Mouse (Mus musculus) retina, postnatal 1 day (tissue): ENCODE measurements around the gene Depdc1b.

Experiments used
- DNase-seq: peaks from one replicate; pipeline ENCODE4 v3.0.0-alpha.2; 2012

The Depdc1b gene

DNA sequence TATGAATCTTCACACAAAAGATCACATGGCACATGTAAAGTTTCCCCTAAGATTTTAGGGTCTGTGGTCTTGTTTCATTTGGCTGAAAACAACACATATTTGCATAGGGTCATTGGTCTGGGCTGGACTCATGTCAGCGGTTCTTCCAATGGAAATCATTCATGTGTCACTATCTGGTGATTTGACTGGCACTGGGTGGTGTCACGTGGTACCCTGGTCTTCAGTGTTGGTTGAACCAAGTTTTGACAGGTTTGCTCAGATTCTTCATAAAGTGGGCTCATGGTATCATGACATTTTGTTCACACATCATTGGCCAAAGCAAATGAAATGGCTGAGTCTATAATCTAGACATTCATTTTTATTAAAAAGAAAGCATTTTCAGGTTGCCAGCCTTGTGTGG, 1.3 kb downstream of the Depdc1b start:
- DNase-seq: no peak

DNA sequence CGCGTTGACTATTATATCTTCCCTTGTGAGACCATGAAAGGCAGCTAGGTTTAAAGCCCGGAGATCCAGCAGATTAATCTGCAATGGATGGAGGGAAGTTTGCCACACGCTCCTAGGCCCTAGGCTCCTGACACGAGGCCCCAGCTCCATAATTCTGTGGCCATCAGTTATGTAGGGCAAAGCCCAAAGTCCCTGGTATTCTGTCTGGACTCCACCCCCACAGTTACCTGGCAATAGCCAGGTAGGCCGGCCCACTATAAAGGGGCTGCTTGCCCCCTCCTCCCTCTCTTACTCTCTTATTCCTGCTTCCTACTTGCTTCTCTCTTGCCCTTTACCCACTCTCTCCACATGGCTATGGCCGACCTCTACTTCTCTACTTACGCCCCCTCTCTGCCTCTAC, 2.9 kb downstream of the Depdc1b start:
- no peak for DNase-seq

DNA sequence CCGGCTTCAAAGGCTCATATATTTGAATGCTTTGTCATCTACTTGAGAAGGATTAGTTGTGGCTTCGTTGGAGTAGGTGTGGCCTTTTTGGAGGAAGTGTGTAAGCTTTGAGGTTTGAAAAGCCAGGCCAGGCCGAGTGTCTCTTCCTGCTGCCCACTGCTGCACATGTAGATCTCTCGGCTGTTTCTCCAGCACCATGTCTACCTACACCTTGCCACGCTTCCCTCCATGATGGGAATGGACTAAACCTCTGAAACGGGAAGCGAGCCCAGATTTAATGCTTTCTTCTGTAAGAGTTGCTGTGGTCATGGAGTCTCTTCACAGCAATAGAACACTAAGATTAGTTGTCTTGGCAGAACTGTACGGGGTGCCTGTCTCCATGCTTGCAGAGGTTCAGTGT, 4.1 kb downstream of the Depdc1b start:
- no peak for DNase-seq

DNA sequence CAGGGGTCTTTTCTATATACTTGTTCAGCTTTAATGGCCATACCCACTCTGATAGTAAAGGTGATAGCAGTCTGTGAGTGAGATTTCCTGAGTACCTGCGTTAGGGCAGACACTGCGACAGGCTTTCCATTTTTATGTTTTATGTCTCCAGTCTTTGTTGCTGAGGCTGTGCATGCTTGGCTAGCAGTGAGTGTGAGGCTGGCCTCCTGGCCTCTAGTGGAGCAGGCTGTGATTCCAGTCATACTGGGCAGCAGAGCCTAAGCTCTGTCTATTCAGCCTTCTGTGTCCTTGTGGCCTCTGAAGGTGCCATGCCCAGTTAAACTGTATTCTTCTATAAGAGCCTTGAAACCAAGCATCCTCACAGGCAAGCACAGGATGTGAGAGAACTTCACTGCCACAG, 6.3 kb downstream of the Depdc1b start:
- DNase-seq: no peak

DNA sequence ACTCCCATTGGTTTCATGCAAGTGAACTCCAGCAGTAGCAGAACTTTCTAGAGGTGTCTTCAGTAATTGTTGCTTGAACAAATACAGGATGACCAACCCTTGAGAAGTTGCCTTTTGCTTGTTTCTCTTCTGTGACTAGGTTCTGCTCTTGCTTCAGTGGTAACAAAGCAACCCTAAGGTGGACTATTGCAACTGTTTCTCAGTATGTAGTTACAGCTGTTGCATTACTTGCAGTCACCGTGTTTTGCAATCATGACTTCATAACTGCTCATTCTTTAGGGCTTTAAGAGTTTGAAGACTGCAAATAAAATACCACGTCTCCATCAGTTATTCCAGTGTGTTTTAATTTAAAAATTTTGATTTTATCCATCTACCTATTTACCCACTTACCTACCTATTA, 7.2 kb downstream of the Depdc1b start:
- no peak for DNase-seq

DNA sequence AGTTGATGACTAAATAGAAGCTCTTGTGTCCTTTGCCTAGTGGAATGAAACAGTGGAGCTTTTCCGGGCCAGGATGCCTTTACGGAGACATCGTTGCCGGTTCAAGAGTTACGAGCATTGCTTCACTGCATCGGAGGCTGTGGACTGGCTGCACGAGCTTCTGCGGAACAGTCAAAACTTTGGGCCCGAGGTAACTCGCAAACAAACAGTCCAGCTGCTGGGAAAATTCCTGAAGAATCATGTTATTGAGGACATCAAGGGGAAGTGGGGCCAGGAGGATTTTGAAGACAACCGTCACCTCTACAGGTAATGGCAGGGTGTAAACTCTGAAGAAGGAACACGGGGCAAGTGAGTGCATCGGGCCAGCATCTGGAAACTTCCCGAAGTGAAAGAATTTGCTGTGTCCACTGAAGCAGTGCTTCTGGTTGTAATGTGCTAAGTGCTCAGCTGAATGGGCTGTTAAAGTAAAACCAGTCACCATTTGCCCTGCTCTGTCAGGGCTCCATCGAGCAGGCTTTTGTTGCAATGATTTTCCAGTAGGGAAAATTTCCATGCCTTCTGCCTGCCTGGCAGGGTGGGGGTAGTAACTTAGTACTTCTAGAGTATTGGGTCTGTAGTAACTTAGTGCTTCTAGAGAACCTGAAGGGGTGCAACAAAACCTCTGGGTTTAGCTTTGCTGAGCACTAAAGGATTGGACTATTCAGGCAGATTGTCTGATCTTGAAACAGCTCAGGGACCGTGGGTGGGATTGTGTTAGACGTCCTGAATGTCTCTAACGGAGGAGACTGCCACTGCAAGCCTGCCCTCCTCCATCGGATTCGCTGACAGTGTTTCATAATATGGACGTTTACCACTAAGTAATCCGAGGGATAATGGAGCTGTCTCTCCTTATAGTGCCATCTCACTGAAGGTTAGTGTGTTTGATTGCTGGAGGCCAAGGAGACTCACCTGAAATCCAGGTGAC, 8.0 kb downstream of the Depdc1b start:
- no peak for DNase-seq

DNA sequence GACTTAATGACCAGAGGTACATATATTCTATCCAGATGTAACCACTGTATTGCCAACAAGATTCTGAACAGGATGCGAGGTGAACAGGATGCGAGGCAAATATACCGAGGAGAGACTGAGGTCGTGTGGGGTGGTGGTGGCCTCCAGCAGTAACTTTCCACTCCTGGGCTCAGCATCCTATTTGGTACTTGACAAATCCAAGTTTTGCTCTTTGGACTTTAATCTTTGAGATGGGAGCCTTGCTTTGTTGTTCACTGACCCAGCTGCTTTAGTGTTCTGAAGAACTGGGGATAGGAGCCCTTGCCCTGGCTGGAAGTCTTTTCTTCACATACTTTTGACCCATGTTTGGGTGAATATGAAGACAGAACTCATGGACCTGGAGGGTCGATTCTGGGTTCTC, 9.7 kb downstream of the Depdc1b start:
- no peak for DNase-seq

DNA sequence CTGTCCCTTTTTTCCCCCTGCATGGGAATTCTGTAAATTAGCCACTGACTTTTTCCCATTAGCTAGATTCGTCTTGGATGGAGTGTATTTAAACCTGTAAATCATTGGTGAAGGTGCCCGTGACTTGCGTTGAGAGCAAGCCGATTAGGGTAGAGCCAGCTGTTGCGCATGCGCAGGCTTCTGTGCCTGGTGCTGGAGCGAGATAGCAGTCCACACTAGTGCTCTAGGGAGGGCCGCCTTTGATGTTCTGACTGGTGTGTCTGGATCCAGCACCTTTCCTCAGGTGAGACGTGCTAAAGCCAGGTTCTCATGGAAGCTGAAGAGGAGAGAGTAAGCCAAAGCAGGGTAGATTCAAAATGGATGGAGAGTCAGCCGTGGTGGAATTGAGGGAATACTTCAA, 10.2 kb downstream of the Depdc1b start:
- DNase-seq: no peak

DNA sequence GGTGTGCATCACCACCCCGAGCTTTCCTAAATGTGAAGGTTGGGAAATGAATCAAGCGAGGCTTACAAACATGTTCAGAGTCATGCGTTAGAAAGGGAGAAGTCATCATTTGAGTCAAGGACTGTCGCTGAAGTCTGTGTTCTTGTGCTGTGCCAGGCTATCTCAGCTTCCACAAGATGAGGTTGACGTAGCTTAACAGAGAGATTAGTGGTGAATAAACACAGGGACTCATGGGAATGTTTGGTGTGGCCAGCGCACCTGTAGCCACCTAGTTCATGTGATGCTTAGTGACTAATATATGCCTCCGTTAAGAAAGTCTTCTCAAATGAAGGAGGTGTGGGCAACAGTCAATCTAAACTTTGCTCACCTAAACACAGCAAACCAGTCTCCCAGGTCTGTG, 10.9 kb downstream of the Depdc1b start:
- DNase-seq: no peak

DNA sequence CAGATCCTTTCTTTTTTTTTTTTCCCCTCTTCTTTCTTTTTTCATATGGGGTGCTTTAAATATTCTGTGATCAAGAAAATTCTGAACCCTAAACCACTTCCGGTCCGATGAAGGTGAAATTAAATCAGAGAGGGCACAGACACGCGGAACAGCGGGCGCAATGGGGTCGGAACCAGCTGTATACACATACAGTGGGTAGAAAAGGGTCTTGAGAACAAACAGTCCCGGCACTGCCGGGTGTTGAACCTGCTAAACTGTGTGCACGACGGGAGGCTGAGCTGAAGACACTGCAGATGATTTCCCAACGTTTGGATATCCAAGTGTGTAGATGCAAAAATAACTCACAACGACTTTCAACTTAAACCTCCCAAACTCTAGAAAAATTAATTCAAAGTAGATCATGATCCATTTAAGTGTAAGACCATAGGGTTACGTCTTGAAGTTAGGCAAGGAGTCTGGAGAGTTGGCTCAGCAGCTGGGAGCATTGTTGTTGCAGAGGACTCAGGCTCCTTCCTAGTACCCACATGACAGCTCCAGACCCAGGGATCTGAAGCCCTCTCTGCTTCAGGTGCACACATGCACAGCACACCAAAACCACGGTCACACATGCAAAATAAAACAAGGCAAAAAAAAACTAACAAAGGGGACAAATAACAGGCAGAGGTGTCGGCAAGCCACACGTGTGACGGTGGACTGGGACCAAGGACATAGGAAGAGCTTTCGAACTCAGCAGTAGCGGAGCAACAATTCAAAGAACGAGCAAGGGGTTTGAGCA, 12.5 kb downstream of the Depdc1b start:
- DNase-seq: no peak

DNA sequence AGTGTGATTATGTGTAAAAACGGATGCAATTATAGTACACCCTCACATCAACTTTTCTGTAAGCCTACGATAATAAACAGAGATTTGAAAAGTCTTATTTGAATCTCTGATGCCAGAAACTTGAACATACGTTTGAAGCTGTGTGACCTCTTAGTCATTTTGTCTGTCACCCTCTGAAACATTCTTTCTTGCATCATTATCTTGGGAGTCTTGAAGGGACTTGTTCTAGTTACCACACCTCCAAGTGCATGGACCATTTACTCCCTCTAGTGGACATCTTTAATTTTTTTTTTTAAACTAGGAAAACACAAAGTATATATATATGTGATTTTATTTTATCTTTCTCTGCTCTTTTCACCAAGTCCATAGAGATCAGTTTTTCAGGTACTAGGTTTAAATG, 13.6 kb downstream of the Depdc1b start:
- DNase-seq: peak; percentile 52

DNA sequence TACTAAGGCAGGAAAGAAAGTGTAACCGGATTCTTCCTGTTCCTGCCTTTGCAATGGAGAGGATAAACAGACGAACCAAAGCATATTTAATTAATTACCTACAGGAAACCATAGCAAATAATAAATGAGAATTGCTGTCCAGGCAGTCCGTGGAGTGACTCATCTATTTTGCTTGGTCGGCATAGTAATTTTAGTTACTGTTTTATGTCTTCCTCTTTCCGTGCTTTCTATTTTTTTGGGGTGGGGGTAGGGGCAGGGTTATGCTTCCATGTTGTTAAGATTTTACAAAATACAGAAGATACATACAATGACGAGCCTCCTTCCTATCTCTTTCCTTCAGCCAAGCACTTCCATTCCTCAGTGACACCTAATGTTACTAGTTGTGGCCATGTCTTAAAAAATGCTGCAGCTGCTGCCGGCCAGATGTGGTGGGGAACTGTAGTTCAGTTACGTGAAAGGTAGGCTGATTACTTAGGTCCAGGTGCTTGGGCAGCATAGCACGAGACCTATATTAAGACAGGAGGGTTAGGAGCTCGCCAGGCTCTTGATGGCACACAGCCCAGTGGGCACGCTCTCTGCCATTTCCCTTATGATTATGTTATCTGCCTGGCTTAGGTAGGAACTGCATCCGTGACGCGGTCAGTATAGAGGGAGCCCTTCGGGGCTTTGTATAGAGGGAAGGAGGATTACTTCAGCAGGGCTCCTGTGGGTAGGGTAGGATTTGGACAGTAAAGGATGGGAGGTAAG, 19.3 kb downstream of the Depdc1b start:
- no peak for DNase-seq

DNA sequence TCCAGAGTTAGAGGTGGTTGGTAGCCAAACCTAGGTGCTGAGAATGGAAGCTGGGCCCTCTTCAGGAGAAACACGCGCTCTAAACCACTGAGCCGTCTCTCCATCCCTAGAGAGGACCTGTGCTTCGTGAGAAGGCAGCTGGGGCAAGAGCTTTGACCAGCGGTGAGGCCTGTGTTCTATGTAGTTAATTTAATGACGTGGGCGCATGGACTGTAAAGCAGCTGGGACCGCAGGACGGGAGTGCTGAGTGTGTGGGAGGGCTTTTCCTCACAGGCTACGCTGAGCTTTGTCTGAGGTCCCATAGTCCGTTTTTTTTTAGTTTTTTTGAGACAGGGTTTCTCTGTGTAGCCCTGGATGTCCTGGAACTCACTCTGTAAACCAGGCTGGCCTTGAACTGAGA, 20.1 kb downstream of the Depdc1b start:
- DNase-seq: no peak

DNA sequence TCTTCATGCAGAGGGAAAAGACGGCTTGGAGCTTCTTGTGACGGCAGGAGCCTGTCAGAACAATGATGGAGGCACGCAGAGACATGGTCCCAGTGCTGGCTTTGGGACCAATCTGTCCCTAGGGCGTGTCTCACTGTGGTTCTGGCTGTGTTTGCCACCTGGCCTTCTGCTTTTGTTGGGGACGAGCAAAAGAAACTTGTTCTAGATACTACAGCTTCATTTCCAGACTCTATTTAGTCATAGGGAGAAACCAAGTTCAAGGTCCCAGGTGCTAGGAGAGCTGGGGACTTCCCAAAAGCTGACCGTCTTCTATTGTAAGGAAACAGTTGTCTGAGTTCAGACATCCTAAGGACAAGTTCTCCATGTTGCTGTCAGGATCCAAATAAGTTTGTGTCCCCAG, 21.2 kb downstream of the Depdc1b start:
- DNase-seq: no peak

DNA sequence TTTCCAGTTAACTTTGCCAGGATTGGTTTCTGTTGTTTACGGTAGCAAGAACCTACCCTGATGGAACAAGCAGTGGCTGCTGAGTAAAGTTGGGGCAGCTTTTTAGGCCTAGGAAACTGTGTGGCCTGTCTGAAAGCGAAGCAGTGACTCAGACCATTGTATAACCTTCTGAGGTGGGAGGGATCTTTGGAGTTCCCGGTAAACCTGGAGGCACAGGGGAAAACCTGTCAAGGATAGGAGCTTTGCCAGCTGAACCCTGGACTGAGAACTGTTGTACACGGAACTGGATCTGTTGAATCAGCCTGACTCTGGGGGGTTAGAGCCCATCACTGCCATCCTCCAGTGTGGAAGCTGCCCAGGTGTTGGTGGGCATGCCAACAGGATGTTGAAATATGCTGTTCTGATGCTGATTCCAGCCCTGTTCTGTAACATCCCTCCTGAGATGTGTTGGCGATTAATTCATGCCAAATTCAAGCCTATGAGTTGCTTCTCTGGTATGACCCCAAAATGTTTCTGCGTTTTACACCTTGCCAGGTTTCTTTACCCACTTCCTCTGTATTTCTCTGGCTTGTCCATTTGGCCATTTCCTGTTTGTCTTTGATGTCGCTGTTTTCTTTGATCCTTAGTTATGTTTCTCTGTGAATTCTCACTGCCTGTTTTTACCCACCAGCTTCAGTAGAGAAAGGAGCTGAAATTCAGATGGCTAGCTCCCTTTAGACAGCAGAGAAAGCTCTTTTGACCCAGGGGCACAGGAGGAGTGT, 22.1 kb downstream of the Depdc1b start:
- DNase-seq: no peak

DNA sequence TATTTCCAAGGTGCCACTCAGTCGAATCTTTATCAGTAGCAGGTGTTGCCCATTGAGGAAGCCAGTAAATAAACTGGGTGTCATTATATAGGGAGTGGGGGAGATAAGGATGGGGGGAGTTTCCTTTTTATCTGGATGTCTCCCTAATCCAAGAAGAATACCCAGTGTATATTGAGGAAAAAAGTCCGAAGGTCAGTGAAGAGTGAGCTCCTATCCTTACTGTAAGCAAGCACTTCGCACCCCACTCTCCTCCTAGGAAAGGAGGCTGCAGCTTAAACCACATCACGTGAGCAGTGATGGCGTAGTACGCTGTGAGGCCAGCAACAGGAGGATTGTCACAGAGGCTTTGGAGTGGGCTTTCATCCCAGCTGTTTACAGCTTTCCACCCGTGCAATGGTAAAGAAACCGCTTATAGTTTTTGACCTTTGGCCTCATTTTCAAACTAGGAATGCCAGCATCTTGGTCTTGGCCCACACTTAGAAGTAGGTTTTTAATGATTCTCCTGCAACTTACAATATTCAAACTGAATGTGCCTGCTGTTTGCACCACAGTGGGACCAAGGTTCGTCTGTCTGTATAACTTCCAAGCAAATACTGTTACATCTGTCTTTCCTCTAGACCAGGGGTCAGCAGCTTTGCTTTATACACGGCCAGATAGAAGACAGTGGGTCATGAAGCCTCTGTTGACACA, 23.9 kb downstream of the Depdc1b start:
- no peak for DNase-seq

DNA sequence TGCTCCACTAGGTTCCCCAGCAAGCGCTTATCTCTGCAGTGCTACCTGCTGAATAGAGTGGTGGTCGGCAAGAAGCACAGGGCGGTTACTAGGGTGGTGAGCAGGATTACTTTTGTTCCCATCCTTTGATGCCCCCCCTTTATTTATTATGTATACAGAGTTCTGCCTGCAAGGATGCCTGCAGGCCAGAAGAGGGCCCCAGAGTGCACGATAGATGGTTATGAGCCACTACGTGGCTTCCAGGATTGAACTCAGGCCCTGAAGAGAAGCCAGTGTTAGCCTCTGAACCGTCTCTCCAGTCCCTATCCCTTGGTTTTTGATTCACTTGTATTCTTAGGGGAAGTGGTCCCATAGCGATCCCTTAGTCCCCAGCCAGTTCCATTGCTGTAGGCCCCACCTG, 25.5 kb downstream of the Depdc1b start:
- no peak for DNase-seq

DNA sequence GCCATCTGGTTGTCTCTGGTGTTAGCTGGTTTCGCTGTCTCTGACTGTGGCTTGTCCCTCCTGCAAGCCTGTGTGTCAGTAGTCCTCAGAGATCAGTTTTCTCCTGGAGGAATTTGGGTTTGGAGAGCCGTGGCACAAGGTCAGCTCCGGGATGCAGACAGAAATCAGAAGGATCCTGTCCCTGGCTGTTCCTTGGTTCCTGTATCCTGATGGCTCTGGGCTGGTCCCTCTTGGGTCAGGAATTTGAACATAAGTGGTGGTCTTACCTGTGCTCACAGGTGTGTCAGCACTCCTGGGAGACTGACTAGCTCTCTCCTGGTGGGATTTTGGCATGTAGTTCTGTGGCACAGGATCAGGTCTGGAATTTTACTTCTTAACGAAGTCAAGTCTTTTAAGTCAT, 29.6 kb downstream of the Depdc1b start:
- DNase-seq: no peak

DNA sequence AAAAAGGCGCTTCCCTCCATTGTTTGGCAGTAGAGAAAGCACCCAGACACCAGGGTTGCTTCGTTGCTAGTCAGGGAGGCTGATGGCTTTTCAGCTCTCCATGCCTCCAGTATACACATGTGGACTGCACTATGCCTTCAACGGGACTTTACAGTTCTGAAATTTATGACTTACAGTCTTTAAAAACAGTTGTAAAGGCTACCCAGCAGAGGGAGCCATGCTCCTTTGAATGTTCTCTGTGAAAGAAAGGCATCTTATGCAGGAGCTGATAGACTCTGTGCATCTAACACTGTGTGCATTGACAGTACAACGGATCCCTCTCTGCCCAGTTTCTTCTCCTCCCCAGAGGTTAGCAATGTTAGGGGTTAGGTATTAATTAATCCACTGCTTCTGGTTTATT, 30.9 kb downstream of the Depdc1b start:
- peak; percentile 68 for DNase-seq

DNA sequence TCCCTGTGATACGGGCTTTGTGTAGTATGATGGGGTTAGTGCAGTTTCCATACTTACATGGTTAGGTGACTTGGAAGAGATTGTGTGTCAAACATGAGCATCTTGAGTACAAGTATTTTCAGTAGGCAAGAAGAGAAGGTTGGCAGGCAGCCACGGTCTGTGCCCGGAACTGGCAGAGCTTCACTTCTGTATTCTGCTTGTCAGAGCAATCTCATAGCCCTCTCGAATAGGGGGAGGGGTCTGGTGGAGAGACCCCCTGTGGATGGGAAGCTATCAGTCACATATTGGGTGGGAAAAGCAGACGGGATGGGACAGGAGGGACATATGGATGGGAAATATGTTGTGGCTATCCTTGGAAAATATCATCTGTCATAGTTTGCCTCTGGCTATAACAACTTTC, 33.5 kb downstream of the Depdc1b start:
- DNase-seq: no peak

DNA sequence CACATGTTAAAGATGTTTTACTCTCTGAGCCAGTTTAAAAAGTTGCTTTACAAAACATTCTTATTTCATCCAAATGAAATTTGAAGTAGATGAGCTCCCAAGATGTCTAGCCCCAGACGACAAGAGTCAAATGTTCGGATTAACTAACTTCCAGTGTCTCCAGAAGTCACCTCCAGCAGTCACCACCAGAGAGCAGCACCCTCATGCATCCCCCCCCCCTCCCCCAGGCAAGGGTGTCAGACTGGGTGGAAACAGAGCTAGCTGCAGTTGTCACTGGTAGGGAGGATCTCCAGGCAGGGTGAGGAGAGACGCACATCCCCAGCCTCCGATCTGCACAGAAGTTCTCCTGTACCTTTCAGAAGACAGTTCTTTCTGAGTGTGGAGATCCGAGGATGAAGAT, 37.6 kb downstream of the Depdc1b start:
- peak; percentile 15 for DNase-seq
